Mouse (Mus musculus) small intestine, adult 10 weeks (tissue): ENCODE measurements around the gene Gpc3. TPM values are rescaled to one million over a fixed set of nuclear protein-coding genes. Genes with fewer than 3 reads are reported as not detected.

Source experiments
- polyA plus RNA-seq: library from polyadenylated mRNA; stranded (reverse); fragments of 350-450 nt; fragmentation: Illumina TruSeq; extraction: RNeasy Lipid Tissue Mini Kit (QIAGEN cat#74804); gene quantifications from one replicate; pipeline ENCODE4 v1.2.3, GENCODE M21; 2014; ENCODE audit warnings: low replicate concordance

Gpc3 gene
- polyA plus RNA-seq: 1.7 TPM

DNA sequence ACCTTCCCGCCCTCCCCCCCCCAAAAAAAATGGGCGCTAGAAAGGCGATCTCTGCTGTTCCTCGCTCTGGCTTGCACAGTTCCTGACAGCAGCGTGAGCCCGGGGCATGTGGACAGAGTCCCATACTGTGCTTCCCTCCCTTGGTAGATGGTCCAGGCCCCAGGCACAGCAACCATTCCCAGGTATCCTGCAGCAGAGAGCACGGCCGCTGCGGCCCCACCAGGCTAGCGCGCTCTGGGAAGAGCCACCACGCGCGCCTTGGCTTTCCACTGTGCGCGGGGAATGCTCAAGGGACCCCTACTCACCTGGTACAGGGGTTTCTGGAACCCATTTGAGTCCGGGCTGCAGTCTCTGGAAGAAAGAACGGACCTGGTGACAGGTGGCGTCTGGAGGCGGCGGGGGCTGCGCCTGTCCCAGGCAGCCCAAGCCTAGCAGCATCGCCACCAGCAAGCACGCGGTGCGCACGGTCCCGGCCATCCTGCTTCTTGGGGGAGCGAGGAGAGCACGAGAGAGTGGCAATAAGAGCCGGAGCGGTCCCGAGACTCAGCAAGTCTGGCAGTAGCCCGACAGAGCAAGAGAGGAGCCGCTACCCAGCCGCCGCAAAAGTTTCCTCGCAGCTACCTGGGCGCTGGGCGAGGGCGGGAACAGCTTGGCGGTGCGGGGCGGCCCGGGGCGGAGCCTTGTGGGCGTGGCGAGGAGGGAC is at the start of gene Gpc3:
Gpc3 (minus strand) TSS at position 623 of the 703 bp plus-strand sequence.

Other genes starting within 250 kb of the Gpc3 start
- gene Ccdc160, start 177.2 kb upstream of the Gpc3 start, polyA plus RNA-seq: 0.56 TPM